Mouse (Mus musculus) thymus, adult 18-20 months (tissue): ENCODE results near the gene Wipi2.
A peak's percentile ranks its signal among the peaks of the same experiment; 100 is the strongest.

Source experiments
- DNase-seq, 2 experiments: peaks; one replicate each; pipeline ENCODE4 v3.0.0; 2022; ENCODE audit warnings: mixed read lengths in 2 of 2

Wipi2 gene

GRCm38 (mm10) chr5:142630224-142630623 is 2.7 kb downstream of the Wipi2 start:
- peak in 1 of 2 experiments; percentile 6 for DNase-seq

- DNase-seq = no peak
These were observed 10.3 kb downstream of the Wipi2 start for GRCm38 (mm10) chr5:142637823-142638222.

- DNase-seq = no peak
These were observed 12.6 kb downstream of the Wipi2 start for GRCm38 (mm10) chr5:142640088-142640487.

GRCm38 (mm10) chr5:142641331-142642051 is 14.0 kb downstream of the Wipi2 start:
- DNase-seq = no peak

- no peak for DNase-seq
These were observed 20.7 kb downstream of the Wipi2 start for GRCm38 (mm10) chr5:142648162-142648561.

- no peak for DNase-seq
These were observed 22.1 kb downstream of the Wipi2 start for GRCm38 (mm10) chr5:142649460-142650050.

GRCm38 (mm10) chr5:142650390-142650789 is 22.9 kb downstream of the Wipi2 start:
- DNase-seq = no peak

- no peak for DNase-seq
These were observed 23.4 kb downstream of the Wipi2 start for GRCm38 (mm10) chr5:142650794-142651497.

- no peak for DNase-seq
These were observed 24.8 kb downstream of the Wipi2 start for GRCm38 (mm10) chr5:142652266-142652665.

GRCm38 (mm10) chr5:142660656-142661434 is 33.3 kb downstream of the Wipi2 start:
- no peak for DNase-seq

GRCm38 (mm10) chr5:142667921-142668320 is 40.4 kb downstream of the Wipi2 start:
- DNase-seq = no peak

GRCm38 (mm10) chr5:142668556-142669263 is 41.2 kb downstream of the Wipi2 start:
- DNase-seq = no peak

GRCm38 (mm10) chr5:142669726-142670125 is 42.2 kb downstream of the Wipi2 start:
- DNase-seq = no peak

- no peak for DNase-seq
These were observed 45.6 kb downstream of the Wipi2 start for GRCm38 (mm10) chr5:142673082-142673481.

- DNase-seq = no peak
These were observed 50.7 kb downstream of the Wipi2 start for GRCm38 (mm10) chr5:142678141-142678571.

GRCm38 (mm10) chr5:142679065-142679464 is 51.6 kb downstream of the Wipi2 start:
- DNase-seq = no peak

- no peak for DNase-seq
These were observed 54.4 kb downstream of the Wipi2 start for GRCm38 (mm10) chr5:142681911-142682310.

- DNase-seq = no peak
These were observed 55.0 kb downstream of the Wipi2 start for GRCm38 (mm10) chr5:142682529-142682928.

- no peak for DNase-seq
These were observed 61.4 kb downstream of the Wipi2 start for GRCm38 (mm10) chr5:142688866-142689265.

GRCm38 (mm10) chr5:142690343-142690742 is 62.8 kb downstream of the Wipi2 start:
- DNase-seq = no peak

GRCm38 (mm10) chr5:142692248-142692647 is 64.8 kb downstream of the Wipi2 start, which contains the start of gene Slc29a4:
Gene Slc29a4, plus strand, starts transcription at chr5:142692512.
- no peak for DNase-seq
